Mouse (Mus musculus): Measurements from ENCODE around the gene Sparcl1.

DNA sequence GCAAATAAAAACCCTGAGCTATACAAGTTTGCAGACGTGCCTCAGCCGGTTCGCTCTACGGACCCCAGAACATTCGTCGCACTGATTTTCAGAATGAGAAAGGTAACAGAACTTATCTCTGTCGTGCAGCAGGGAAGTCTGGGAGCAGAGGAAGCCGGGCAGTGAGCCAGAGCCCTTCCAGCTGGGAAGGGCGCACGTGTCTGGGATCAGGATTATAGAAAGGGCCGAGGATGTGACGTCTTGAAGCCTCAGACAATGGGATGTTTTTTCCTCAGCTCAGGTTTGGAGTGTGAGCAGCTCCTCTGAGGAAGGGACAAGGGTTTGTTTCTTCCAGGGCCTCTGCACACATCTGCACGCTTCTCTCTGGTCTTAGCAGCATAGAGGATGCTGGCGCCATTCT, 1.6 kb upstream of the Sparcl1 start:
- TF ChIP-seq CTCF (conservative IDR thresholded peaks at IDR 0.05; ENCODE audit: low read length): no peak
- TF ChIP-seq POU5F1 (IDR thresholded peaks at IDR 0.05; ENCODE audit: borderline replicate concordance, low read length): no peak
- no peak for TF ChIP-seq NANOG (IDR thresholded peaks at IDR 0.05; ENCODE audit: borderline replicate concordance, low read length)

All from E14TG2a.4 (cell line).